Mouse (Mus musculus) myocyte (in vitro differentiated cells): ENCODE results near the gene Tubb4a. TPM values are rescaled to one million over a fixed set of nuclear protein-coding genes. Genes with fewer than 3 reads are reported as not detected.

Experiments used
- H3K27me3 ChIP-seq: one replicate; pipeline ENCODE4 v1.6.1; 2011; ENCODE audit not compliant: control insufficient read depth, insufficient read depth, insufficient read length
- H3K36me3 ChIP-seq: one replicate; pipeline ENCODE4 v1.6.1; 2011; ENCODE audit not compliant: control insufficient read depth, insufficient read depth
- H3K4me2 ChIP-seq: one replicate; pipeline ENCODE4 v1.6.1; 2011; ENCODE audit warnings: low read depth, control low read depth
- H3K4me3 ChIP-seq: one replicate; pipeline ENCODE4 v1.5.1; 2011; ENCODE audit warnings: mild to moderate bottlenecking, control low read depth, moderate library complexity
- H3K79me2 ChIP-seq: one replicate; pipeline ENCODE4 v1.6.1; 2011; ENCODE audit not compliant: control insufficient read depth, insufficient read depth
- H3ac ChIP-seq: one replicate; pipeline ENCODE4 v1.6.1; 2011; ENCODE audit not compliant: control insufficient read depth, insufficient read length
- CEBPB ChIP-seq: IDR thresholded peaks from 2 replicates; pipeline ENCODE4 v1.6.1; 2011; ENCODE audit warnings: mild to moderate bottlenecking, moderate library complexity; ENCODE audit not compliant: poor library complexity, insufficient read depth, severe bottlenecking
- E2F4 ChIP-seq: IDR thresholded peaks from one replicate; pipeline ENCODE4 v1.6.1; 2011; ENCODE audit warnings: mild to moderate bottlenecking, control low read depth, moderate library complexity; ENCODE audit not compliant: insufficient read depth
- MAX ChIP-seq: IDR thresholded peaks from one replicate; pipeline ENCODE4 v1.6.1; 2011; ENCODE audit warnings: low read depth, mild to moderate bottlenecking, control low read depth
- MYOD1 ChIP-seq, 3 experiments: IDR thresholded peaks; one replicate each; pipeline ENCODE4 v1.6.1; 2011; ENCODE audit warnings: control low read depth in 2 of 3, low read depth in 2 of 3, mild to moderate bottlenecking in 2 of 3, moderate library complexity in 1 of 3; ENCODE audit not compliant: insufficient read length in 2 of 3, control insufficient read depth in 1 of 3
- MYOG ChIP-seq, 3 experiments: IDR thresholded peaks; one replicate each; pipeline ENCODE4 v1.6.1; 2011; ENCODE audit warnings: control low read depth in 2 of 3, low read depth in 2 of 3, mild to moderate bottlenecking in 2 of 3; ENCODE audit not compliant: insufficient read length in 2 of 3, control insufficient read depth in 1 of 3, insufficient read depth in 1 of 3
- POLR2A ChIP-seq: IDR thresholded peaks from one replicate; pipeline ENCODE4 v1.6.1; 2011; ENCODE audit warnings: low read depth, mild to moderate bottlenecking, control low read depth, moderate library complexity; ENCODE audit not compliant: insufficient read length
- POLR2AphosphoS2 ChIP-seq: IDR thresholded peaks from one replicate; pipeline ENCODE4 v1.6.1; 2011; ENCODE audit warnings: low read depth, control low read depth; ENCODE audit not compliant: insufficient read length
- REST ChIP-seq: IDR thresholded peaks from one replicate; pipeline ENCODE4 v1.6.1; 2011; ENCODE audit warnings: mild to moderate bottlenecking, control low read depth, moderate library complexity; ENCODE audit not compliant: insufficient read depth, insufficient read length
- SRF ChIP-seq: IDR thresholded peaks from one replicate; pipeline ENCODE4 v1.6.1; 2011; ENCODE audit warnings: low read depth; ENCODE audit not compliant: control insufficient read depth, insufficient read length
- TCF12 ChIP-seq: IDR thresholded peaks from one replicate; pipeline ENCODE4 v1.6.1; 2011; ENCODE audit warnings: mild to moderate bottlenecking, control low read depth; ENCODE audit not compliant: poor library complexity, insufficient read depth, severe bottlenecking
- TCF3 ChIP-seq: IDR thresholded peaks from one replicate; pipeline ENCODE4 v1.6.1; 2011; ENCODE audit warnings: low read depth, control low read depth; ENCODE audit not compliant: insufficient read length
- USF1 ChIP-seq: IDR thresholded peaks from one replicate; pipeline ENCODE4 v1.6.1; 2011; ENCODE audit warnings: low read depth, mild to moderate bottlenecking, control low read depth, moderate library complexity
- polyA plus RNA-seq: library from polyadenylated mRNA; unstranded; fragments of >200 nt; fragmentation: generic; extraction: Trizol; gene quantifications from one replicate; pipeline ENCODE4 v1.2.1, GENCODE M21; 2012; ENCODE audit warnings: missing spikeins

Gene Tubb4a
- polyA plus RNA-seq, 1 experiment: 0.14 TPM

GRCm38 (mm10) chr17:57107064-57107463 lies 19.5 kb upstream of the Tubb4a start:
- Histone ChIP-seq H3K27me3 (no peaks in the 10 kb centered on the region), H3K4me3 (peak overlapping the region; percentile 77), H3K36me3 (no peaks in the 10 kb centered on the region), H3K4me2 (peak overlapping the region; percentile 45), H3ac (no peak overlapping the region), H3K79me2 (peaks cover 11% of the 10 kb centered on the region)
- TF ChIP-seq SRF (no peak), POLR2A (no peak), MAX (no peak), TCF12 (no peak), CEBPB (no peak), USF1 (no peak), E2F4 (no peak), POLR2AphosphoS2 (no peak)

- Histone ChIP-seq H3K4me2 (peak overlapping the region; percentile 81), H3K36me3 (no peaks in the 10 kb centered on the region), H3K79me2 (peaks cover 11% of the 10 kb centered on the region), H3ac (peak overlapping the region; percentile 20), H3K4me3 (peak overlapping the region; percentile 77), H3K27me3 (no peaks in the 10 kb centered on the region)
- no peak for TF ChIP-seq MYOG (IDR thresholded peaks at IDR 0.05; ENCODE audit: control insufficient read depth in 1 of 3, insufficient read depth in 1 of 3, insufficient read length in 2 of 3, low read depth in 2 of 3)
- TF ChIP-seq SRF: no peak
- no peak for TF ChIP-seq USF1
- TF ChIP-seq TCF3: no peak
- no peak for TF ChIP-seq POLR2A
- TF ChIP-seq MAX: no peak
Observed at GRCm38 (mm10) chr17:57106035-57106368, 18.4 kb upstream of the Tubb4a start.

DNA sequence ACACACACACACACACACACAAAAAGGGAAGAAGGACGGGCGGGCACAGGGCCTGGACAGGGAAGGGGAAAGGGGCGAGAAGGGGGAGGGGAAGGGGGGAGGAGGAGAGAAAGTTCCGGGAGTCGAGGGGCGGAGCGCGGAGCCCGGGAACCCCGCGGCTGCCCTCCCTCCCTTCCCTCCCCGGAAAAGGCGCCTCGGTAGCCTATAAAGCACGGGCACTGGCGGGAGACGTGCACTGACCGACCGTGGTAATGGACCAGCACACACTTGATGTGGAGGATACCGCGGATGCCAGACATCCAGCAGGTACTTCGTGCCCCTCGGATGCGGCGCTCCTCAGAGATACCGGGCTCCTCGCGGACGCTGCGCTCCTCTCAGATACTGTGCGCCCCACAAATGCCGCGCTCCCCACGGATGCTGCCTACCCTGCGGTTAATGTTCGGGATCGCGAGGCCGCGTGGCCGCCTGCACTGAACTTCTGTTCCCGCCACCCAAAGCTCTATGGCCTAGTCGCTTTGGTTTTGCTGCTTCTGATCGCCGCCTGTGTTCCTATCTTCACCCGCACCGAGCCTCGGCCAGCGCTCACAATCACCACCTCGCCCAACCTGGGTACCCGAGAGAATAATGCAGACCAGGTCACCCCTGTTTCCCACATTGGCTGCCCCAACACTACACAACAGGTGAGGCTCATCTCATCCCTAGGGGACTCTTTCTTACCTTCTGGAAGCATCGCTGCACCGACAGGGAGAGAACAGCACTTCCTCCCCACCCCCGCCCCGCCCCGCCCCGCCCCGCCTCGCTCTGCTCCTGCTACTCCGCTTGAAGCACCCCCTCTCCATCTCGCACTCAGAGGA lies 17.8 kb upstream of the Tubb4a start, which contains the start of gene Tnfsf9:
Gene Tnfsf9 (plus strand): TSS at position 145 of the 854 bp plus-strand sequence.
- TF ChIP-seq USF1: no peak
- TF ChIP-seq TCF3: no peak
- peak; percentile 84 for TF ChIP-seq POLR2A
- no peak for TF ChIP-seq CEBPB
- TF ChIP-seq E2F4: no peak
- TF ChIP-seq TCF12: no peak
- TF ChIP-seq POLR2AphosphoS2: peak; percentile 84

GRCm38 (mm10) chr17:57104496-57104895 lies 16.9 kb upstream of the Tubb4a start:
- H3K79me2 ChIP-seq: peaks cover 11% of the 10 kb centered on the region

More for the DNA sequence above, 17.8 kb upstream of the Tubb4a start, which contains the start of gene Tnfsf9:
- Histone ChIP-seq H3K4me3 (peak within 1 kb of the TSS; percentile 77), H3K36me3 (no peaks in the 10 kb centered on the region), H3K79me2 (peaks cover 11% of the 10 kb centered on the region), H3K27me3 (no peaks in the 10 kb centered on the region), H3ac (peak within 1 kb of the TSS; percentile 20), H3K4me2 (peak within 1 kb of the TSS; percentile 81)

GRCm38 (mm10) chr17:57102276-57102675 lies 14.7 kb upstream of the Tubb4a start:
- H3K27me3 ChIP-seq: no peaks in the 10 kb centered on the region
- no peaks in the 10 kb centered on the region for H3K36me3 ChIP-seq
- H3K4me2 ChIP-seq: no peak overlapping the region
- H3K4me3 ChIP-seq: no peak overlapping the region
- TF ChIP-seq MAX (no peak), TCF12 (no peak), MYOD1 (IDR thresholded peaks at IDR 0.05; ENCODE audit: control insufficient read depth in 1 of 3, insufficient read length in 2 of 3, low read depth in 2 of 3) (no peak), SRF (no peak), USF1 (no peak), CEBPB (no peak), REST (no peak), POLR2AphosphoS2 (no peak), TCF3 (no peak)
- H3ac ChIP-seq: no peak overlapping the region
- peaks cover 11% of the 10 kb centered on the region for H3K79me2 ChIP-seq

More at GRCm38 (mm10) chr17:57104496-57104895, 16.9 kb upstream of the Tubb4a start:
- TF ChIP-seq USF1: no peak
- TF ChIP-seq MYOD1 (IDR thresholded peaks at IDR 0.05; ENCODE audit: control insufficient read depth in 1 of 3, insufficient read length in 2 of 3, low read depth in 2 of 3): no peak
- TF ChIP-seq CEBPB: no peak
- TF ChIP-seq MYOG (IDR thresholded peaks at IDR 0.05; ENCODE audit: control insufficient read depth in 1 of 3, insufficient read depth in 1 of 3, insufficient read length in 2 of 3, low read depth in 2 of 3): no peak
- no peak for TF ChIP-seq SRF
- TF ChIP-seq POLR2A: no peak
- no peak for TF ChIP-seq REST
- Histone ChIP-seq H3K27me3 (no peaks in the 10 kb centered on the region), H3K4me2 (peak overlapping the region; percentile 54), H3K36me3 (no peaks in the 10 kb centered on the region), H3ac (no peak overlapping the region), H3K4me3 (peak overlapping the region; percentile 77)
